Mouse (Mus musculus) left cerebral cortex, postnatal 25 days (tissue): ENCODE measurements around the gene Gm3415. TPM values are rescaled to one million over a fixed set of nuclear protein-coding genes. Genes with fewer than 3 reads are reported as not detected.
A peak's percentile ranks its signal among the peaks of the same experiment; 100 is the strongest.
"Not testable (repeated sequence)": the region's sequence is repeated elsewhere in the genome, so short reads cannot be mapped to it uniquely, and the experiment has no call there.

Source experiments
- DNase-seq, 2 experiments: peaks; one replicate each; pipeline ENCODE4 v3.0.0; 2022; ENCODE audit warnings: low spot score in 2 of 2, mixed read lengths in 1 of 2
- intact Hi-C: fragments of 180-260 bp; cut with DNase I; formaldehyde crosslinking; loops from one replicate; pipeline ENCODE4 v1.15.1; 2025
- total RNA-seq, 2 experiments: library from RNA; stranded (reverse); gene quantifications; 2 replicates each; pipeline ENCODE4 v1.2.3; 2021

Gm3415 gene
- total RNA-seq, 2 experiments from 2014 or later = not detected

GRCm38 (mm10) chr5:146597503-146597874 is 41.6 kb downstream of the Gm3415 start:
- DNase-seq = no peak
- intact Hi-C loops = no loop called here

GRCm38 (mm10) chr5:146598215-146599119 is 42.5 kb downstream of the Gm3415 start:
- intact Hi-C loops = no loop called here
- DNase-seq = peak; percentile 50 to 60

GRCm38 (mm10) chr5:146599216-146599615 is 43.3 kb downstream of the Gm3415 start:
- intact Hi-C loops, DNase-seq: not testable (repeated sequence)

- no peak for DNase-seq
- intact Hi-C loops = no loop called here
Measured at GRCm38 (mm10) chr5:146599970-146600369, 44.0 kb downstream of the Gm3415 start.

GRCm38 (mm10) chr5:146606221-146606620 is 50.3 kb downstream of the Gm3415 start:
- intact Hi-C loops = no loop called here
- no peak for DNase-seq

- intact Hi-C loops = no loop called here
- no peak for DNase-seq
Measured at GRCm38 (mm10) chr5:146606895-146607294, 51.0 kb downstream of the Gm3415 start.

- no peak for DNase-seq
- intact Hi-C loops = no loop called here
Measured at GRCm38 (mm10) chr5:146607816-146608215, 51.9 kb downstream of the Gm3415 start.

Other genes starting within 250 kb of the Gm3415 start
- gene Wasf3, start 171.2 kb upstream of the Gm3415 start, total RNA-seq = 10 to 100 TPM; 90.2 to 95.3 TPM
- not detected for gene Gm6408, start 74.2 kb upstream of the Gm3415 start, total RNA-seq
- not detected for gene Gm6370, start 64.8 kb upstream of the Gm3415 start, total RNA-seq
- not detected for gene 4930449I24Rik, start 53.7 kb upstream of the Gm3415 start, total RNA-seq
- gene Gm3402, start 42.0 kb upstream of the Gm3415 start, total RNA-seq = not detected
- not detected for gene Gm3404, start 30.3 kb upstream of the Gm3415 start, total RNA-seq
- not detected for gene Gm3409, start 18.5 kb upstream of the Gm3415 start, total RNA-seq
- gene Gpr12, start 29.1 kb downstream of the Gm3415 start, total RNA-seq = 10 to 100 TPM; 28.1 to 32.2 TPM
- gene Usp12, start 238.9 kb downstream of the Gm3415 start, total RNA-seq = 10 to 100 TPM; 53.7 to 56.7 TPM